Mouse (Mus musculus) E14TG2a.4 (cell line): Measurements from ENCODE around the gene Myo7a.

Source experiments
- CTCF ChIP-seq: conservative IDR thresholded peaks from 2 replicates; pipeline ENCODE4 v1.5.1; 2014; ENCODE audit warnings: low read length
- NANOG ChIP-seq: IDR thresholded peaks from 2 replicates; pipeline ENCODE4 v1.6.1; 2014; ENCODE audit warnings: borderline replicate concordance, low read length, mixed read lengths
- POU5F1 ChIP-seq: IDR thresholded peaks from 2 replicates; pipeline ENCODE4 v1.6.1; 2014; ENCODE audit warnings: low read length, borderline replicate concordance

DNA sequence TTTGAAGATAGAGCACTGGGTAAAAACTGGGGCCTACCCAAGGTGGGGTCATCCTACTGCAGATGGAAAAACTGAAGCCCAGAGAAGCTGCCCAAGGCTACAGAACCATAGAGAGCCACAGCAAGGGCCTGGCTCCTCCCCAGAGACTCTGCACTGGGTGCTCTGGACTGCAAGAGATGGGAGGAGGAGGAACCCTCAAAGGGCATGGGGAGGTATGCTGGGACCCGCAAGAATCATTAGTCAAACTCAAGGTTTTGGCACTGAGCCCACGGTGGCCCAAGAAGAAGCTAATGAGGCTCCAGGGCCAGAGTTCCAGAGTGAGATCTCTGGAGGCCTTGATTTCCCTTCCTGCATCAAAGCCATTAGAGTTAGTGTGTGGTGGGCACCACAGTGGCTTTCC is 18.7 kb upstream of the Myo7a start:
- no peak for TF ChIP-seq CTCF
- no peak for TF ChIP-seq POU5F1
- TF ChIP-seq NANOG = no peak
